Mouse (Mus musculus) liver, postnatal 0 days (tissue): ENCODE measurements around the gene Trim31.

Experiments
- CTCF ChIP-seq: sonication (generic); IDR thresholded peaks from 2 replicates; pipeline ENCODE4 v1.5.1; 2016; ENCODE audit warnings: antibody characterized with exemption, low read depth
- EP300 ChIP-seq: IDR thresholded peaks from 2 replicates; pipeline ENCODE4 v1.6.1; 2016; ENCODE audit warnings: antibody characterized with exemption, low read depth, mild to moderate bottlenecking

- TF ChIP-seq CTCF (no peak), EP300 (no peak)
These were observed 22.3 kb downstream of the Trim31 start for GRCm38 (mm10) chr17:36920239-36920638.
